Mouse (Mus musculus) thymus, postnatal 4 days (tissue): Measurements from ENCODE around the gene BC048671.

Source experiments
- DNase-seq: peaks from one replicate; pipeline ENCODE4 v3.0.0; 2021

Gene BC048671

GRCm38 (mm10) chr6:90300919-90301318 lies at the start of gene BC048671:
TSS of gene BC048671 (plus strand) at chr6:90301219.
- DNase-seq = no peak

- no peak for DNase-seq
These were observed 12.8 kb upstream of the BC048671 start for GRCm38 (mm10) chr6:90288265-90288664.

- DNase-seq = no peak
These were observed 5.4 kb downstream of the BC048671 start for GRCm38 (mm10) chr6:90306315-90306975.

- DNase-seq = no peak
These were observed 8.1 kb downstream of the BC048671 start for GRCm38 (mm10) chr6:90308839-90309778.

- DNase-seq = no peak
These were observed 14.9 kb downstream of the BC048671 start for GRCm38 (mm10) chr6:90315961-90316360.

- no peak for DNase-seq
These were observed 16.7 kb downstream of the BC048671 start for GRCm38 (mm10) chr6:90317510-90318258.

- DNase-seq = no peak
These were observed 18.0 kb downstream of the BC048671 start for GRCm38 (mm10) chr6:90319019-90319418.

GRCm38 (mm10) chr6:90319475-90320191 lies 18.6 kb downstream of the BC048671 start:
- no peak for DNase-seq

- DNase-seq = no peak
These were observed 19.4 kb downstream of the BC048671 start for GRCm38 (mm10) chr6:90320429-90320828.

- DNase-seq = no peak
These were observed 20.8 kb downstream of the BC048671 start for GRCm38 (mm10) chr6:90321811-90322210.

GRCm38 (mm10) chr6:90324026-90324425 lies 23.0 kb downstream of the BC048671 start:
- no peak for DNase-seq

- DNase-seq = no peak
These were observed 23.4 kb downstream of the BC048671 start for GRCm38 (mm10) chr6:90324463-90324862.

GRCm38 (mm10) chr6:90324991-90325390 lies 24.0 kb downstream of the BC048671 start, which contains the start of gene Chst13:
TSS of gene Chst13 (minus strand) at chr6:90325185.
- peak; percentile 14 for DNase-seq

GRCm38 (mm10) chr6:90327670-90328069 lies 26.7 kb downstream of the BC048671 start:
- DNase-seq = no peak

- no peak for DNase-seq
These were observed 28.9 kb downstream of the BC048671 start for GRCm38 (mm10) chr6:90329953-90330352.

- no peak for DNase-seq
These were observed 31.8 kb downstream of the BC048671 start, which contains the start of gene Uroc1 for GRCm38 (mm10) chr6:90332561-90333425. TSS of gene Uroc1 (plus strand) at chr6:90333284.

GRCm38 (mm10) chr6:90334244-90334643 lies 33.2 kb downstream of the BC048671 start:
- no peak for DNase-seq

- no peak for DNase-seq
These were observed 41.3 kb downstream of the BC048671 start for GRCm38 (mm10) chr6:90342343-90342742.

GRCm38 (mm10) chr6:90347183-90347582 lies 46.2 kb downstream of the BC048671 start:
- DNase-seq = no peak

- DNase-seq = no peak
These were observed 47.5 kb downstream of the BC048671 start for GRCm38 (mm10) chr6:90348500-90348899.

GRCm38 (mm10) chr6:90350011-90350410 lies 49.0 kb downstream of the BC048671 start:
- no peak for DNase-seq
